Mouse (Mus musculus) c-Kit-positive CD71-positive TER-119-negative erythroid progenitor cells, embryonic 14.5 days (primary cell): ENCODE results near the gene Alpi.

ENCODE experiments used
- DNase-seq: peaks from one replicate; pipeline ENCODE4 v3.0.0-alpha.2; 2013; ENCODE audit warnings: low read depth

Alpi gene

GRCm38 (mm10) chr1:87059042-87059665 lies 42.3 kb downstream of the Alpi start:
- DNase-seq = no peak

GRCm38 (mm10) chr1:87057075-87057474 lies 44.3 kb downstream of the Alpi start:
- DNase-seq = no peak

GRCm38 (mm10) chr1:87051369-87051768 lies 50.0 kb downstream of the Alpi start:
- DNase-seq = no peak

- no peak for DNase-seq
These were observed 50.7 kb downstream of the Alpi start for GRCm38 (mm10) chr1:87050700-87051099.

- DNase-seq = no peak
These were observed 51.3 kb downstream of the Alpi start for GRCm38 (mm10) chr1:87050072-87050471.
